8 mouse cellular contexts compared by ENCODE assay signal in genomic region chr8:111745591-111746418, GRCm38 (mm10). TPM values are rescaled to one million over a fixed set of nuclear protein-coding genes. Genes with fewer than 3 reads are reported as not detected.
A peak's percentile ranks its signal among the peaks of the same experiment; 100 is the strongest.
DNase-seq lines count a peak whose midpoint lies in the region; ATAC-seq and TF ChIP-seq lines count a peak whose summit lies in the region.

No protein-coding gene starts in this region.

- H3K36me3 ChIP-seq in CH12.LX (replicated peaks in 1 of 2; ENCODE audit: control insufficient read depth in 1 of 2, insufficient read depth in 1 of 2, low read length in 1 of 2): no peaks in the 10 kb centered on the region
- H3K36me3 ChIP-seq in embryonic facial prominence, embryonic 10.5 days (replicated peaks): 0 out of 2 replicates have a peak, but pooled peaks cover 5% of the 10 kb centered on the region
- no peaks in the 10 kb centered on the region for H3K36me3 ChIP-seq in heart, embryonic 11.5 days (ENCODE audit: control insufficient read depth, insufficient read depth, low read length)
- H3K36me3 ChIP-seq in kidney, embryonic 14.5 days (ENCODE audit: control insufficient read depth, insufficient read depth, low read length): no peaks in the 10 kb centered on the region
- H3K36me3 ChIP-seq in liver, embryonic 13.5 days: no peaks in the 10 kb centered on the region
- no peaks in the 10 kb centered on the region for H3K36me3 ChIP-seq in neural tube, embryonic 11.5 days (ENCODE audit: control insufficient read depth, insufficient read depth, low read length)

- TF ChIP-seq POLR2A in CH12.LX (IDR thresholded peaks at IDR 0.05; ENCODE audit: low read depth, low read length): no peak

- TF ChIP-seq EP300 in CH12.LX (IDR thresholded peaks at IDR 0.05; ENCODE audit: low read length): no peak

- in situ Hi-C loops in CH12.LX (cut with MboI; ENCODE audit: low pct_ligation_motif_present, low pct_unique_long_range_greater_than_20kb, low sequenced_read_pairs): no loop called here

- H3K79me2 ChIP-seq in CH12.LX (replicated peaks; ENCODE audit: control insufficient read depth, extremely low read depth, insufficient read depth, poor library complexity, severe bottlenecking): no peaks in the 10 kb centered on the region

- H3K27me3 ChIP-seq in CH12.LX (replicated peaks): peaks cover 42% of the 10 kb centered on the region
- H3K27me3 ChIP-seq in embryonic facial prominence, embryonic 10.5 days (replicated peaks; ENCODE audit: low read depth, poor library complexity, severe bottlenecking): peaks cover 6% of the 10 kb centered on the region; the same call in 1 of the 2 replicates
- H3K27me3 ChIP-seq in heart, embryonic 11.5 days (ENCODE audit: control insufficient read depth, insufficient read depth, low read length): no peaks in the 10 kb centered on the region
- H3K27me3 ChIP-seq in kidney, embryonic 14.5 days (ENCODE audit: control insufficient read depth, insufficient read depth, low read length): no peaks in the 10 kb centered on the region
- H3K27me3 ChIP-seq in liver, embryonic 13.5 days: peaks cover 67% of the 10 kb centered on the region
- no peaks in the 10 kb centered on the region for H3K27me3 ChIP-seq in neural tube, embryonic 11.5 days (ENCODE audit: control insufficient read depth, insufficient read depth, low read length)

- no peak overlapping the region for H3K9ac ChIP-seq in CH12.LX (ENCODE audit: insufficient read depth, low read depth)
- H3K9ac ChIP-seq in heart, embryonic 11.5 days (ENCODE audit: low read depth, low read length): peak overlapping the region; percentile 61
- peak overlapping the region; percentile 44; the same call in 1 of the 2 replicates for H3K9ac ChIP-seq in kidney, embryonic 14.5 days (ENCODE audit: low read depth, low read length)
- no peak overlapping the region for H3K9ac ChIP-seq in liver, embryonic 13.5 days
- peak overlapping the region; percentile 2; the same call in 1 of the 2 replicates for H3K9ac ChIP-seq in neural tube, embryonic 11.5 days (ENCODE audit: low read length)

- H3K4me3 ChIP-seq in CH12.LX (replicated peaks in 1 of 3; ENCODE audit: low read depth in 2 of 3, low read length in 2 of 3, poor library complexity in 1 of 3): no peak overlapping the region
- peak overlapping the region; percentile 45 for H3K4me3 ChIP-seq in embryonic facial prominence, embryonic 10.5 days
- H3K4me3 ChIP-seq in heart, embryonic 11.5 days (ENCODE audit: low read depth, low read length): peak overlapping the region; percentile 37
- peak overlapping the region; percentile 27 for H3K4me3 ChIP-seq in kidney, embryonic 14.5 days (ENCODE audit: low read length)
- peak overlapping the region; percentile 13; the same call in 1 of the 2 replicates for H3K4me3 ChIP-seq in liver, embryonic 13.5 days (replicated peaks)
- no peak overlapping the region for H3K4me3 ChIP-seq in neural tube, embryonic 11.5 days (ENCODE audit: low read depth, low read length)

- no peak for TF ChIP-seq RAD21 in CH12.LX (IDR thresholded peaks at IDR 0.05; ENCODE audit: low read depth, low read length)

- no peaks in the 10 kb centered on the region for H3K9me3 ChIP-seq in CH12.LX (replicated peaks; ENCODE audit: low read length)
- no peaks in the 10 kb centered on the region for H3K9me3 ChIP-seq in embryonic facial prominence, embryonic 10.5 days
- H3K9me3 ChIP-seq in heart, embryonic 11.5 days (replicated peaks; ENCODE audit: control insufficient read depth, low read length): no peaks in the 10 kb centered on the region
- H3K9me3 ChIP-seq in kidney, embryonic 14.5 days (ENCODE audit: control insufficient read depth, low read length): no peaks in the 10 kb centered on the region
- no peaks in the 10 kb centered on the region for H3K9me3 ChIP-seq in liver, embryonic 13.5 days (replicated peaks)
- no peaks in the 10 kb centered on the region for H3K9me3 ChIP-seq in neural tube, embryonic 11.5 days (ENCODE audit: control insufficient read depth, low read length)

- no peak; the same call in 1 of the 2 replicates for ATAC-seq in heart, embryonic 11.5 days (replicated peaks; ENCODE audit: insufficient number of reproducible peaks, low FRiP score, low TSS enrichment)
- ATAC-seq in kidney, embryonic 14.5 days (ENCODE audit: low FRiP score, low TSS enrichment): 0 out of 2 replicates have a peak, but pooled peaks have one; percentile 28
- no peak; the same call in 1 of the 2 replicates for ATAC-seq in liver, embryonic 13.5 days (ENCODE audit: low read depth)
- ATAC-seq in neural tube, embryonic 11.5 days (ENCODE audit: insufficient read depth, low FRiP score, low TSS enrichment): peak; percentile 36; the same call in 1 of the 2 replicates

- H3K27ac ChIP-seq in CH12.LX (ENCODE audit: insufficient read depth, low read depth): no peak overlapping the region
- H3K27ac ChIP-seq in embryonic facial prominence, embryonic 10.5 days (replicated peaks): peak overlapping the region; percentile 57
- H3K27ac ChIP-seq in heart, embryonic 11.5 days (ENCODE audit: low read depth, low read length): peak overlapping the region; percentile 87
- peak overlapping the region; percentile 47; the same call in 1 of the 2 replicates for H3K27ac ChIP-seq in kidney, embryonic 14.5 days (ENCODE audit: low read depth, low read length)
- peak overlapping the region; percentile 65 for H3K27ac ChIP-seq in liver, embryonic 13.5 days
- H3K27ac ChIP-seq in neural tube, embryonic 11.5 days (ENCODE audit: low read depth, low read length): no peak overlapping the region

- no peak for TF ChIP-seq CTCF in CH12.LX (conservative IDR thresholded peaks at IDR 0.05 in 1 of 2, IDR thresholded peaks at IDR 0.05 in 1 of 2; ENCODE audit: low read depth in 2 of 2, low read length in 2 of 2)

- dilution Hi-C loops in CH12.LX (cut with MboI; ENCODE audit: extremely low pct_ligation_motif_present, extremely low pct_unique_long_range_greater_than_20kb, low sequenced_read_pairs): no loop called here

- peak overlapping the region; percentile 9; the same call in 1 of the 2 replicates for H3K4me2 ChIP-seq in CH12.LX (ENCODE audit: insufficient read depth, low read depth, poor library complexity, severe bottlenecking)
- H3K4me2 ChIP-seq in heart, embryonic 11.5 days: peak overlapping the region; percentile 69
- H3K4me2 ChIP-seq in kidney, embryonic 14.5 days (replicated peaks; ENCODE audit: low read depth, low read length): peak overlapping the region; percentile 49
- peak overlapping the region; percentile 41 for H3K4me2 ChIP-seq in liver, embryonic 13.5 days
- H3K4me2 ChIP-seq in neural tube, embryonic 11.5 days (ENCODE audit: low read depth): peak overlapping the region; percentile 43

- peaks cover 0 to 2% of the 10 kb centered on the region in 2 experiments; a peak in 1 of 4 replicates for H3K4me1 ChIP-seq in CH12.LX (ENCODE audit: control insufficient read depth in 1 of 2, insufficient read depth in 2 of 2)
- peaks cover 65% of the 10 kb centered on the region for H3K4me1 ChIP-seq in embryonic facial prominence, embryonic 10.5 days
- H3K4me1 ChIP-seq in heart, embryonic 11.5 days (ENCODE audit: control insufficient read depth, insufficient read depth, low read length): peaks cover 47% of the 10 kb centered on the region
- peaks cover 49% of the 10 kb centered on the region for H3K4me1 ChIP-seq in kidney, embryonic 14.5 days (ENCODE audit: control insufficient read depth, insufficient read depth, low read length)
- H3K4me1 ChIP-seq in liver, embryonic 13.5 days (replicated peaks): peaks cover 49% of the 10 kb centered on the region
- peaks cover 34% of the 10 kb centered on the region for H3K4me1 ChIP-seq in neural tube, embryonic 11.5 days (ENCODE audit: control insufficient read depth, insufficient read depth, low read length)

- 4% methylated on average over 23 of the region's 23 CpGs for WGBS in embryonic facial prominence, embryonic 10.5 days
- WGBS in heart, embryonic 11.5 days (ENCODE audit: insufficient replicate concordance): 4% methylated on average over 23 of the region's 23 CpGs
- 5% methylated on average over 23 of the region's 23 CpGs for WGBS in kidney, embryonic 14.5 days
- WGBS in liver, embryonic 13.5 days (ENCODE audit: insufficient replicate concordance): 4% methylated on average over 23 of the region's 23 CpGs
- 6% methylated on average over 23 of the region's 23 CpGs for WGBS in neural tube, embryonic 11.5 days

- DNase-seq in CH12.LX (ENCODE audit: extremely low read depth) (no peak), ZHBTc4 (ENCODE audit: low read depth, low spot score) (peak; percentile 79)
- peak; percentile 75 for DNase-seq in embryonic facial prominence, embryonic 10.5 days (ENCODE audit: low spot score)
- peak; percentile 41 for DNase-seq in liver, embryonic 13.5 days
- DNase-seq in neural tube, embryonic 11.5 days (ENCODE audit: low spot score): peak; percentile 73
- no peak for DNase-seq in natural killer cell, adult 2 months (ENCODE audit: low spot score in 2 of 2)

TF ChIP-seq in CH12.LX, 34 proteins besides CTCF, POLR2A, EP300 and RAD21:
- TF ChIP-seq MXI1 (IDR thresholded peaks at IDR 0.05; ENCODE audit: low read depth, low read length): no peak

RNA-seq across cellular contexts. Expression of gene Bcar1, which starts 2.2 kb away (rescaled TPM):
- total RNA-seq in CH12.LX (2012; rRNA removed) (1.2 and 2.1 TPM in 2 replicates), CH12.LX (2014; rRNA removed) (0.74 and 0.97 TPM in 2 replicates)
- 1.2 and 1.5 TPM in 2 replicates for polyA plus RNA-seq in CH12.LX (2012; ENCODE audit: insufficient read length, low read depth)
- polyA plus RNA-seq in embryonic facial prominence, embryonic 10.5 days (2016; fragmentation: Nextera tagmentation; extraction: Ambion mirVana): 61.1 and 62.4 TPM in 2 replicates
- polyA plus RNA-seq in heart, embryonic 11.5 days (2014; fragmentation: Nextera tagmentation; extraction: Ambion mirVana): 46.6 and 53.8 TPM in 2 replicates
- polyA plus RNA-seq in kidney, embryonic 14.5 days (2014; fragmentation: Nextera tagmentation; extraction: Ambion mirVana): 39.1 and 55.6 TPM in 2 replicates
- 5.6 and 6.3 TPM in 2 replicates for polyA plus RNA-seq in liver, embryonic 13.5 days (2015; fragmentation: Nextera tagmentation; extraction: Ambion mirVana)
- 60.3 and 62.5 TPM in 2 replicates for polyA plus RNA-seq in neural tube, embryonic 11.5 days (2014; fragmentation: Nextera tagmentation; extraction: Ambion mirVana)

RNA-seq across cellular contexts. Expression of gene Ctrb1, which starts 55.0 kb away (rescaled TPM):
- total RNA-seq in CH12.LX (2012; rRNA removed) (not detected in 2 replicates), CH12.LX (2014; rRNA removed) (not detected in 2 replicates)
- not detected in 2 replicates for polyA plus RNA-seq in CH12.LX (2012; ENCODE audit: insufficient read length, low read depth)
- not detected in 2 replicates for polyA plus RNA-seq in embryonic facial prominence, embryonic 10.5 days (2016; fragmentation: Nextera tagmentation; extraction: Ambion mirVana)
- polyA plus RNA-seq in heart, embryonic 11.5 days (2014; fragmentation: Nextera tagmentation; extraction: Ambion mirVana): not detected in 2 replicates
- polyA plus RNA-seq in kidney, embryonic 14.5 days (2014; fragmentation: Nextera tagmentation; extraction: Ambion mirVana): not detected in 2 replicates
- 1.5 and 2.9 TPM in 2 replicates for polyA plus RNA-seq in liver, embryonic 13.5 days (2015; fragmentation: Nextera tagmentation; extraction: Ambion mirVana)
- not detected in 2 replicates for polyA plus RNA-seq in neural tube, embryonic 11.5 days (2014; fragmentation: Nextera tagmentation; extraction: Ambion mirVana)

Comparison
In these comparisons a context has a peak if more than half of its experiments do, and no peak if none do; other contexts are left out.
1. DNase-seq: peak in ZHBTc4 (single experiment), embryonic facial prominence, embryonic 10.5 days (single experiment), liver, embryonic 13.5 days (single experiment) and neural tube, embryonic 11.5 days (single experiment); none in CH12.LX (single experiment) and natural killer cell, adult 2 months (0 of 2).
2. H3K27ac ChIP-seq: peak in embryonic facial prominence, embryonic 10.5 days (single experiment), heart, embryonic 11.5 days (single experiment), kidney, embryonic 14.5 days (single experiment) and liver, embryonic 13.5 days (single experiment); none in CH12.LX (single experiment) and neural tube, embryonic 11.5 days (single experiment).
3. H3K4me2 ChIP-seq: peak in every context shown above with its lines; median percentile 69 in heart, embryonic 11.5 days; 49 in kidney, embryonic 14.5 days; 43 in neural tube, embryonic 11.5 days; 41 in liver, embryonic 13.5 days; 9 in CH12.LX.
4. H3K4me3 ChIP-seq: peak in embryonic facial prominence, embryonic 10.5 days (single experiment), heart, embryonic 11.5 days (single experiment), kidney, embryonic 14.5 days (single experiment) and liver, embryonic 13.5 days (single experiment); none in CH12.LX (0 of 3) and neural tube, embryonic 11.5 days (single experiment).
5. H3K9ac ChIP-seq: peak in heart, embryonic 11.5 days (single experiment), kidney, embryonic 14.5 days (single experiment) and neural tube, embryonic 11.5 days (single experiment); none in CH12.LX (single experiment) and liver, embryonic 13.5 days (single experiment).
6. ATAC-seq: peak in kidney, embryonic 14.5 days (single experiment) and neural tube, embryonic 11.5 days (single experiment); none in heart, embryonic 11.5 days (single experiment) and liver, embryonic 13.5 days (single experiment).